8 mouse cellular contexts compared by ENCODE assay signal in genomic region chr3:100685763-100686370, GRCm38 (mm10). TPM values are rescaled to one million over a fixed set of nuclear protein-coding genes. Genes with fewer than 3 reads are reported as not detected.
A peak's percentile ranks its signal among the peaks of the same experiment; 100 is the strongest.
DNase-seq lines count a peak whose midpoint lies in the region; ATAC-seq and TF ChIP-seq lines count a peak whose summit lies in the region.

No protein-coding gene starts in this region.

- H3K27ac ChIP-seq in CH12.LX (ENCODE audit: insufficient read depth, low read depth): peak overlapping the region; percentile 67
- H3K27ac ChIP-seq in brown adipose tissue, adult 24 weeks (replicated peaks; ENCODE audit: low read depth, low read length): peak overlapping the region; percentile 90
- peak overlapping the region; percentile 98 for H3K27ac ChIP-seq in heart, embryonic 15.5 days
- H3K27ac ChIP-seq in neural tube, embryonic 15.5 days (replicated peaks): peak overlapping the region; percentile 98

- TF ChIP-seq RAD21 in CH12.LX (IDR thresholded peaks at IDR 0.05; ENCODE audit: low read depth, low read length): no peak

- H3K4me2 ChIP-seq in CH12.LX (ENCODE audit: insufficient read depth, low read depth, poor library complexity, severe bottlenecking): peak overlapping the region; percentile 68
- H3K4me2 ChIP-seq in heart, embryonic 15.5 days: peak overlapping the region; percentile 77
- peak overlapping the region; percentile 83 for H3K4me2 ChIP-seq in neural tube, embryonic 15.5 days

- no peaks in the 10 kb centered on the region for H3K9me3 ChIP-seq in CH12.LX (replicated peaks; ENCODE audit: low read length)
- no peaks in the 10 kb centered on the region for H3K9me3 ChIP-seq in heart, embryonic 15.5 days (replicated peaks)
- H3K9me3 ChIP-seq in neural tube, embryonic 15.5 days (replicated peaks): no peaks in the 10 kb centered on the region

- under 1% methylated on average over 41 of the region's 77 CpGs for WGBS in heart, embryonic 15.5 days
- WGBS in lung, adult 2 months: under 1% methylated on average over 74 of the region's 77 CpGs
- under 1% methylated on average over 49 of the region's 77 CpGs for WGBS in neural tube, embryonic 15.5 days

- ATAC-seq in erythroid progenitor cell, adult 5-6 weeks (replicated peaks; ENCODE audit: low FRiP score, poor library complexity, severe bottlenecking): peak; percentile 32
- ATAC-seq in heart, embryonic 15.5 days (replicated peaks; ENCODE audit: insufficient number of reproducible peaks, insufficient read depth, low FRiP score, low read depth): peak; percentile 86
- ATAC-seq in neural tube, embryonic 15.5 days (ENCODE audit: low FRiP score): peak; percentile 88

- peaks cover 3 to 17% of the 10 kb centered on the region in 2 experiments; a peak in 3 of 4 replicates for H3K4me1 ChIP-seq in CH12.LX (ENCODE audit: control insufficient read depth in 1 of 2, insufficient read depth in 2 of 2)
- peaks cover 9% of the 10 kb centered on the region for H3K4me1 ChIP-seq in brown adipose tissue, adult 24 weeks (ENCODE audit: control insufficient read depth, insufficient read depth, insufficient read length, low read length)
- H3K4me1 ChIP-seq in heart, embryonic 15.5 days (replicated peaks): peaks cover 17% of the 10 kb centered on the region
- H3K4me1 ChIP-seq in lung, adult 2 months (ENCODE audit: control insufficient read depth, insufficient read depth, low read length): peaks cover 5% of the 10 kb centered on the region
- peaks cover 30% of the 10 kb centered on the region for H3K4me1 ChIP-seq in neural tube, embryonic 15.5 days

- no peaks in the 10 kb centered on the region for H3K27me3 ChIP-seq in CH12.LX (replicated peaks)
- no peaks in the 10 kb centered on the region for H3K27me3 ChIP-seq in heart, embryonic 15.5 days
- no peaks in the 10 kb centered on the region for H3K27me3 ChIP-seq in neural tube, embryonic 15.5 days (replicated peaks)

- dilution Hi-C loops in CH12.LX (cut with MboI; ENCODE audit: extremely low pct_ligation_motif_present, extremely low pct_unique_long_range_greater_than_20kb, low sequenced_read_pairs): no loop called here

- H3K9ac ChIP-seq in CH12.LX (ENCODE audit: insufficient read depth, low read depth): peak overlapping the region; percentile 94
- peak overlapping the region; percentile 93 for H3K9ac ChIP-seq in heart, embryonic 15.5 days
- H3K9ac ChIP-seq in neural tube, embryonic 15.5 days (replicated peaks): peak overlapping the region; percentile 90

- peak overlapping the region; percentile 38 to 92 (median 89) for H3K4me3 ChIP-seq in CH12.LX (replicated peaks in 1 of 3; ENCODE audit: low read depth in 2 of 3, low read length in 2 of 3, poor library complexity in 1 of 3)
- H3K4me3 ChIP-seq in brown adipose tissue, adult 24 weeks (ENCODE audit: insufficient read depth, low read depth, low read length): peak overlapping the region; percentile 100
- peak overlapping the region; percentile 98 for H3K4me3 ChIP-seq in heart, embryonic 15.5 days
- peak overlapping the region; percentile 98 for H3K4me3 ChIP-seq in lung, adult 2 months (replicated peaks; ENCODE audit: extremely low read depth, low read depth, low read length)
- peak overlapping the region; percentile 91 for H3K4me3 ChIP-seq in neural tube, embryonic 15.5 days (replicated peaks)

- in situ Hi-C loops in CH12.LX (cut with MboI; ENCODE audit: low pct_ligation_motif_present, low pct_unique_long_range_greater_than_20kb, low sequenced_read_pairs): loop anchor here (25.0 kb wide), 1 partner anchor 274 kb away; no protein-coding TSS in a partner anchor

- H3K36me3 ChIP-seq in CH12.LX (replicated peaks in 1 of 2; ENCODE audit: control insufficient read depth in 1 of 2, insufficient read depth in 1 of 2, low read length in 1 of 2): no peaks in the 10 kb centered on the region
- H3K36me3 ChIP-seq in heart, embryonic 15.5 days: no peaks in the 10 kb centered on the region
- no peaks in the 10 kb centered on the region for H3K36me3 ChIP-seq in neural tube, embryonic 15.5 days

- no peak for TF ChIP-seq EP300 in CH12.LX (IDR thresholded peaks at IDR 0.05; ENCODE audit: low read length)

- peak; percentile 64 for DNase-seq in CH12.LX (ENCODE audit: extremely low read depth)
- DNase-seq in kidney, postnatal 14 days: peak; percentile 88
- DNase-seq in lung, adult 2 months: peak; percentile 81
- peak; percentile 54 to 60 for DNase-seq in thymus, adult 18-20 months

- peak; percentile 60; the same call in 1 of the 2 replicates for TF ChIP-seq POLR2A in CH12.LX (IDR thresholded peaks at IDR 0.05; ENCODE audit: low read depth, low read length)
- TF ChIP-seq POLR2A in lung, adult 2 months (IDR thresholded peaks at IDR 0.05; ENCODE audit: borderline replicate concordance, extremely low read depth, low read depth, low read length): no peak

- TF ChIP-seq CTCF in CH12.LX (conservative IDR thresholded peaks at IDR 0.05 in 1 of 2, IDR thresholded peaks at IDR 0.05 in 1 of 2; ENCODE audit: low read depth in 2 of 2, low read length in 2 of 2): no peak
- no peak for TF ChIP-seq CTCF in lung, adult 2 months (IDR thresholded peaks at IDR 0.05; ENCODE audit: insufficient read depth, low read length)

- peaks cover 34% of the 10 kb centered on the region for H3K79me2 ChIP-seq in CH12.LX (replicated peaks; ENCODE audit: control insufficient read depth, extremely low read depth, insufficient read depth, poor library complexity, severe bottlenecking)

TF ChIP-seq in CH12.LX, 34 proteins besides CTCF, POLR2A, EP300 and RAD21 (continues in another document):
- 0 out of 2 replicates have a peak, but pooled peaks have one; percentile 47 for TF ChIP-seq MAZ (IDR thresholded peaks at IDR 0.05; ENCODE audit: low read depth, low read length)
- no peak for TF ChIP-seq JUN (IDR thresholded peaks at IDR 0.05; ENCODE audit: insufficient read depth, low read depth, low read length)
- TF ChIP-seq ZMIZ1 (IDR thresholded peaks at IDR 0.05; ENCODE audit: low read depth, low read length): no peak
- no peak for TF ChIP-seq ZNF384 (IDR thresholded peaks at IDR 0.05; ENCODE audit: low read depth, low read length)
- no peak for TF ChIP-seq SMC3 (IDR thresholded peaks at IDR 0.05; ENCODE audit: low read depth, low read length)
- no peak for TF ChIP-seq RCOR1 (conservative IDR thresholded peaks at IDR 0.05; ENCODE audit: low read depth, low read length)
- TF ChIP-seq ZKSCAN1 (IDR thresholded peaks at IDR 0.05; ENCODE audit: borderline replicate concordance, low read depth, low read length): no peak
- TF ChIP-seq NRF1 (IDR thresholded peaks at IDR 0.05; ENCODE audit: low read depth, low read length): peak; percentile 79
- TF ChIP-seq NELFE (IDR thresholded peaks at IDR 0.05; ENCODE audit: low read depth, low read length): peak; percentile 69
- peak; percentile 72 for TF ChIP-seq SIN3A (IDR thresholded peaks at IDR 0.05; ENCODE audit: low read length)
- no peak for TF ChIP-seq ZC3H11A (IDR thresholded peaks at IDR 0.05; ENCODE audit: low read depth, low read length)
- TF ChIP-seq BHLHE40 (IDR thresholded peaks at IDR 0.05; ENCODE audit: low read depth, low read length): peak; percentile 88
- 0 out of 2 replicates have a peak, but pooled peaks have one; percentile 23 for TF ChIP-seq KAT2A (IDR thresholded peaks at IDR 0.05; ENCODE audit: insufficient replicate concordance, low read length)
- TF ChIP-seq POLR2AphosphoS2 (IDR thresholded peaks at IDR 0.05; ENCODE audit: low read depth, low read length): no peak
- 0 out of 2 replicates have a peak, but pooled peaks have one; percentile 3 for TF ChIP-seq USF2 (conservative IDR thresholded peaks at IDR 0.05; ENCODE audit: low read depth, low read length)
- TF ChIP-seq TBP (conservative IDR thresholded peaks at IDR 0.05; ENCODE audit: low read depth, low read length): no peak
- peak; percentile 31 for TF ChIP-seq USF1 (IDR thresholded peaks at IDR 0.05; ENCODE audit: low read depth, low read length)
- no peak for TF ChIP-seq ETS1 (conservative IDR thresholded peaks at IDR 0.05; ENCODE audit: low read depth, low read length)
- no peak; the same call in 1 of the 2 replicates for TF ChIP-seq TCF12 (IDR thresholded peaks at IDR 0.05; ENCODE audit: low read depth, low read length)
- TF ChIP-seq MYC (IDR thresholded peaks at IDR 0.05; ENCODE audit: low read depth, low read length): peak; percentile 96
- no peak for TF ChIP-seq JUND (conservative IDR thresholded peaks at IDR 0.05; ENCODE audit: low read depth, low read length)
- TF ChIP-seq GABPA (IDR thresholded peaks at IDR 0.05; ENCODE audit: insufficient replicate concordance, low read depth, low read length): no peak
- TF ChIP-seq ELF1 (IDR thresholded peaks at IDR 0.05; ENCODE audit: low read depth, low read length): peak; percentile 54; the same call in 1 of the 2 replicates
- no peak; the same call in none of the 2 replicates for TF ChIP-seq UBTF (IDR thresholded peaks at IDR 0.05; ENCODE audit: low read depth, low read length)
- peak; percentile 93 for TF ChIP-seq MAX (IDR thresholded peaks at IDR 0.05; ENCODE audit: low read length)
- TF ChIP-seq MAFK (IDR thresholded peaks at IDR 0.05; ENCODE audit: insufficient replicate concordance, low read length): no peak
- no peak for TF ChIP-seq E2F4 (IDR thresholded peaks at IDR 0.05; ENCODE audit: insufficient replicate concordance, low read depth, low read length)
- TF ChIP-seq IRF4 (IDR thresholded peaks at IDR 0.05; ENCODE audit: low read depth, low read length): 0 out of 2 replicates have a peak, but pooled peaks have one; percentile 7
- no peak for TF ChIP-seq MEF2A (IDR thresholded peaks at IDR 0.05; ENCODE audit: borderline replicate concordance, low read depth, low read length)
- TF ChIP-seq CHD1 (IDR thresholded peaks at IDR 0.05; ENCODE audit: low read depth, low read length): no peak
- peak; percentile 40; the same call in 1 of the 2 replicates for TF ChIP-seq HCFC1 (IDR thresholded peaks at IDR 0.05; ENCODE audit: low read depth, low read length)
- TF ChIP-seq PAX5 (IDR thresholded peaks at IDR 0.05; ENCODE audit: low read length): no peak

RNA-seq across cellular contexts. Expression of gene Man1a2, which starts 0.6 kb away (rescaled TPM):
- total RNA-seq in CH12.LX (2012; rRNA removed) (47.7 and 53.5 TPM in 2 replicates), CH12.LX (2014; rRNA removed) (31.1 and 33.4 TPM in 2 replicates)
- 73.6 and 83.7 TPM in 2 replicates for polyA plus RNA-seq in CH12.LX (2012; ENCODE audit: insufficient read length, low read depth)
- 13.3 and 22.5 TPM in 2 replicates for polyA plus RNA-seq in brown adipose tissue, adult 24 weeks (2012; ENCODE audit: insufficient read depth, insufficient read length, missing spikeins)
- total RNA-seq in erythroid progenitor cell, adult 5-6 weeks (2015; ENCODE audit: low replicate concordance): 14.8 and 62.5 TPM in 2 replicates
- total RNA-seq in erythroid progenitor cell, adult 5-6 weeks (2017; ENCODE audit: low replicate concordance): 49.2 and 52.1 TPM in 2 replicates
- 51.2 and 53.1 TPM in 2 replicates for polyA plus RNA-seq in heart, embryonic 15.5 days (2015; fragmentation: Nextera tagmentation; extraction: Ambion mirVana)
- 11.2 and 22.4 TPM in 2 replicates for polyA plus RNA-seq in lung, adult 2 months (2012; rRNA removed)
- polyA plus RNA-seq in neural tube, embryonic 15.5 days (2015; fragmentation: Nextera tagmentation; extraction: Ambion mirVana): 42.4 and 48.2 TPM in 2 replicates

Comparison
In these comparisons a context has a peak if more than half of its experiments do, and no peak if none do; other contexts are left out.
1. Peak in every context shown above with its lines: DNase-seq, ATAC-seq, H3K4me3 ChIP-seq and H3K27ac ChIP-seq.
2. ATAC-seq: peak in every context shown above with its lines; median percentile 88 in neural tube, embryonic 15.5 days; 86 in heart, embryonic 15.5 days; 32 in erythroid progenitor cell, adult 5-6 weeks.